Mouse (Mus musculus): ENCODE data around the gene Olfr1209.

The Olfr1209 gene

GRCm38 (mm10) chr2:88915057-88915456 is at the start of gene Olfr1209:
Gene Olfr1209 (minus strand): TSS chr2:88915157.
- DNase-seq (ENCODE audit: low spot score in 2 of 2), result no peak

GRCm38 (mm10) chr2:88953669-88954068 is 38.7 kb upstream of the Olfr1209 start, which contains the start of gene Olfr1212:
Gene Olfr1212 (plus strand): TSS chr2:88953969.
- DNase-seq (ENCODE audit: low spot score in 2 of 2), result no peak

- no peak for DNase-seq (ENCODE audit: low spot score in 2 of 2)
Observed at GRCm38 (mm10) chr2:88938011-88938410, 23.1 kb upstream of the Olfr1209 start, which contains the start of gene Olfr1211. Gene Olfr1211 (minus strand): TSS chr2:88938111.

DNA sequence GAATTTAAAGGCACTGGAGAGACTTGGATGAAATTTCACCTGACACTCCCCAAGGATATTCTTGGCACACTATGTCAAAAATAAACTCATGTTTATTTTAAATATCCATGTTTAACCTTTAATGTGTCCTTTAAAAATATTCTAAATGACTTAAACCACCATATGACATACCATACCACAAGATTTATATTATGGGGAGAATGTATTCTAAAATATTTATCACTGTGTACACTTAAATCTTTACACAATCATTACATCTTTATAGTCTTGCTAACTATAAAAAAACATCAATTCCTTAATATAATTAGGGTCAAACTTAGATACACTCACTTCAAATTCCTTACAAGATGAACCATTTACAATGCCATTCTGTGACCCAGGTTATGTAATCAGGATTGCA is 12.7 kb downstream of the Olfr1209 start, which contains the start of gene Olfr1208:
TSS of gene Olfr1208 (minus strand) at position 101 of the 400 bp plus-strand sequence.
- DNase-seq (ENCODE audit: low spot score in 2 of 2), result no peak

DNA sequence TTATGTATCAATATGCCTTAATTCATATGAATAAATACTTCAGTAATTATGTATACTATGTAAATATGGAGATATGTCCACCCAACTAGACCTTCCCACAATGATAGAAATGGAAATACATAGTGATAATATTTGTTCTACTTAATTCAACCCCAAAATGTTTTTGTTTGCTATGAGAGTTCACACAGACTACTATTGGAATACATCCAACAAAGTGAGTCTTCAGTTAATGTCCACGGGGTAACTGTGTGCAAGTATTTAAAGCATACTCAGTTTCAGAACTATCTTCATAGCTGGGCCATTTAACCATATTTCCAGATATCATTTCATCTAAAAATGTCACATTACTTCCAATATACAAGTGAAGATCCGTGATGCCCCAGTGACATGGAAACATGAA is 52.0 kb downstream of the Olfr1209 start, which contains the start of gene Olfr1206:
TSS of gene Olfr1206 (plus strand) at position 301 of the 400 bp plus-strand sequence.
- DNase-seq (ENCODE audit: low spot score in 2 of 2), result no peak

All from heart, adult 9 months (tissue).